ENCODE assay signal across 24 mouse cellular contexts in the genomic region with DNA sequence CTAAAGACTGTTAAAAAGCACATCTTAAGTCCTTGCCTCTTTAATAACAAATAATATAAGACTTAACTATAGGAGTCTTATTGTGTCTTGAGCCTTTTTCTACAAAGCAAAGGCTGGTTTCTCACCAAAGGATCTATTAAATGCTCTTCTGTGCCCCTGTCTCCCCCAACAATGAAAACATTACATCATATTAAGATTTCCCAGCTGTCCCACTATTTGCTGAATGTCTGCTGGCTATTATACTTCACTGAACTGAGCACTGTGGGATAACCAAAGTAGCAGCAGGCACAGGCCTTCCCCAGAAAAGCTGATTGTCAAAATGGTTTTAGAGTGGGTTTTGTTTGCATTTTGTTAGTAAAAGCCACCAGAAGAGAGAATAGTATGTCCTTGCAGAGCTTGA. TPM values are rescaled to one million over a fixed set of nuclear protein-coding genes. Genes with fewer than 3 reads are reported as not detected.
DNase-seq lines count a peak whose midpoint lies in the region; ATAC-seq and TF ChIP-seq lines count a peak whose summit lies in the region.
"Had no signal": no experiment of that assay in that cellular context is flagged by ENCODE, and none has a peak within 500 bp of the region (broad histone marks: within the 10 kb centered on the region; RNA-seq: fewer than 3 reads in every experiment).

No protein-coding gene starts in this region.

- ATAC-seq in forebrain, embryonic 12.5 days (ENCODE audit: low FRiP score), result peak; percentile 55; the same call in 1 of the 2 replicates
- ATAC-seq in forebrain, embryonic 15.5 days (replicated peaks), result no peak
- ATAC-seq in midbrain, embryonic 11.5 days (ENCODE audit: low FRiP score), result peak; percentile 83
- ATAC-seq in midbrain, postnatal 0 days (ENCODE audit: low FRiP score), result no peak
- peak; percentile 54; the same call in 1 of the 2 replicates for ATAC-seq in forebrain, embryonic 14.5 days
- ATAC-seq in megakaryocyte, adult 5-6 weeks (ENCODE audit: poor library complexity, severe bottlenecking), result no peak
- ATAC-seq: activated CD4-positive, CD25-positive, alpha-beta regulatory T cell, adult 4 months; CD4-positive, CD25-positive, alpha-beta regulatory T cell, adult 4 months; intestine, postnatal 0 days had no signal

- H3K4me1 ChIP-seq in forebrain, embryonic 12.5 days, result peaks cover 11% of the 10 kb centered on the region
- H3K4me1 ChIP-seq in forebrain, embryonic 15.5 days, result no peaks in the 10 kb centered on the region
- H3K4me1 ChIP-seq in midbrain, embryonic 11.5 days (ENCODE audit: control insufficient read depth, insufficient read depth, low read length), result peaks cover 2% of the 10 kb centered on the region; the same call in 1 of the 2 replicates
- no peaks in the 10 kb centered on the region for H3K4me1 ChIP-seq in midbrain, postnatal 0 days (ENCODE audit: insufficient read depth, low read length)
- no peaks in the 10 kb centered on the region; the same call in 1 of the 2 replicates for H3K4me1 ChIP-seq in forebrain, embryonic 14.5 days (ENCODE audit: control insufficient read depth, insufficient read depth, low read length)
- peaks cover 8% of the 10 kb centered on the region; the same call in 1 of the 2 replicates for H3K4me1 ChIP-seq in small intestine, adult 2 months (ENCODE audit: control insufficient read depth, insufficient read depth, insufficient read length, low read length)
- H3K4me1 ChIP-seq: hindbrain, embryonic 12.5 days; hindbrain, embryonic 15.5 days had no signal

- DNase-seq in midbrain, embryonic 11.5 days (ENCODE audit: low spot score, missing footprints), result no peak
- no peak for DNase-seq in midbrain, postnatal 0 days (ENCODE audit: low spot score)
- peak; percentile 20 for DNase-seq in forebrain, embryonic 14.5 days (ENCODE audit: low spot score)
- DNase-seq: adrenal gland, adult 8-10 months; adrenal gland, postnatal 25 days; cerebellum, adult 18-20 months; cerebellum, adult 9-10 months; cerebellum, postnatal 14 days; gastrocnemius, adult 2 months; gastrocnemius, postnatal 14 days; heart, adult 11 months had no signal

- no peak for TF ChIP-seq POLR2A in small intestine, adult 2 months (IDR thresholded peaks at IDR 0.05; ENCODE audit: low read depth, low read length)

- 0 out of 2 replicates have a peak, but pooled peaks cover 7% of the 10 kb centered on the region for H3K27me3 ChIP-seq in forebrain, embryonic 12.5 days
- no peaks in the 10 kb centered on the region for H3K27me3 ChIP-seq in forebrain, embryonic 15.5 days
- no peaks in the 10 kb centered on the region for H3K27me3 ChIP-seq in midbrain, embryonic 11.5 days (ENCODE audit: control insufficient read depth, insufficient read depth, low read length)
- no peaks in the 10 kb centered on the region for H3K27me3 ChIP-seq in midbrain, postnatal 0 days (ENCODE audit: insufficient read depth, low read length)
- no peaks in the 10 kb centered on the region for H3K27me3 ChIP-seq in forebrain, embryonic 14.5 days (replicated peaks; ENCODE audit: control insufficient read depth, insufficient read depth, low read length)
- H3K27me3 ChIP-seq in small intestine, adult 2 months (ENCODE audit: control insufficient read depth, insufficient read depth, low read length), result no peaks in the 10 kb centered on the region
- H3K27me3 ChIP-seq: embryonic facial prominence, embryonic 12.5 days; hindbrain, embryonic 12.5 days; hindbrain, embryonic 15.5 days had no signal

- no peaks in the 10 kb centered on the region for H3K36me3 ChIP-seq in forebrain, embryonic 12.5 days (replicated peaks)
- 0 out of 2 replicates have a peak, but pooled peaks cover 4% of the 10 kb centered on the region for H3K36me3 ChIP-seq in forebrain, embryonic 15.5 days
- no peaks in the 10 kb centered on the region for H3K36me3 ChIP-seq in midbrain, embryonic 11.5 days (ENCODE audit: control insufficient read depth, insufficient read depth, low read length)
- H3K36me3 ChIP-seq in midbrain, postnatal 0 days (ENCODE audit: insufficient read depth, low read length), result 0 out of 2 replicates have a peak, but pooled peaks cover 4% of the 10 kb centered on the region
- peaks cover 4% of the 10 kb centered on the region; the same call in 1 of the 2 replicates for H3K36me3 ChIP-seq in forebrain, embryonic 14.5 days (ENCODE audit: control insufficient read depth, insufficient read depth, low read length)
- H3K36me3 ChIP-seq in small intestine, adult 2 months (ENCODE audit: control insufficient read depth, insufficient read depth, low read length), result peaks cover 17% of the 10 kb centered on the region
- H3K36me3 ChIP-seq: embryonic facial prominence, embryonic 12.5 days; hindbrain, embryonic 12.5 days had no signal

- no peak overlapping the region for H3K4me3 ChIP-seq in forebrain, embryonic 12.5 days (replicated peaks)
- no peak overlapping the region for H3K4me3 ChIP-seq in forebrain, embryonic 15.5 days
- no peak overlapping the region for H3K4me3 ChIP-seq in midbrain, embryonic 11.5 days (ENCODE audit: low read depth, low read length)
- no peak overlapping the region for H3K4me3 ChIP-seq in midbrain, postnatal 0 days (ENCODE audit: low read depth, low read length)
- no peak overlapping the region for H3K4me3 ChIP-seq in forebrain, embryonic 14.5 days (ENCODE audit: low read depth, low read length)
- H3K4me3 ChIP-seq in small intestine, adult 2 months (ENCODE audit: low read depth, low read length), result no peak overlapping the region
- H3K4me3 ChIP-seq: embryonic facial prominence, embryonic 12.5 days; erythroblast, embryonic 14.5 days; gastrocnemius, adult 2 months; hindbrain, embryonic 12.5 days; hindbrain, embryonic 15.5 days had no signal

- H3K27ac ChIP-seq in forebrain, embryonic 12.5 days, result no peak overlapping the region
- no peak overlapping the region for H3K27ac ChIP-seq in forebrain, embryonic 15.5 days (replicated peaks)
- H3K27ac ChIP-seq in midbrain, embryonic 11.5 days (ENCODE audit: low read depth, low read length), result no peak overlapping the region; the same call in 1 of the 2 replicates
- no peak overlapping the region for H3K27ac ChIP-seq in midbrain, postnatal 0 days (ENCODE audit: low read depth, low read length)
- H3K27ac ChIP-seq in forebrain, embryonic 14.5 days (ENCODE audit: low read depth, low read length), result no peak overlapping the region
- peak overlapping the region; percentile 63; the same call in 1 of the 2 replicates for H3K27ac ChIP-seq in small intestine, adult 2 months (ENCODE audit: insufficient read depth, low read depth, low read length)
- H3K27ac ChIP-seq: embryonic facial prominence, embryonic 12.5 days; gastrocnemius, adult 2 months; hindbrain, embryonic 12.5 days; hindbrain, embryonic 15.5 days had no signal

- no peak for TF ChIP-seq CTCF in midbrain, postnatal 0 days (IDR thresholded peaks at IDR 0.05)
- TF ChIP-seq CTCF in small intestine, adult 2 months (IDR thresholded peaks at IDR 0.05; ENCODE audit: extremely low read depth, insufficient read length, insufficient replicate concordance, low read depth, low read length), result no peak

- H3K4me2 ChIP-seq in forebrain, embryonic 12.5 days, result no peak overlapping the region
- H3K4me2 ChIP-seq in forebrain, embryonic 15.5 days (replicated peaks), result no peak overlapping the region
- H3K4me2 ChIP-seq in midbrain, embryonic 11.5 days, result no peak overlapping the region
- no peak overlapping the region for H3K4me2 ChIP-seq in midbrain, postnatal 0 days (ENCODE audit: low read depth, low read length, poor library complexity, severe bottlenecking)
- no peak overlapping the region for H3K4me2 ChIP-seq in forebrain, embryonic 14.5 days (ENCODE audit: low read length)
- H3K4me2 ChIP-seq: embryonic facial prominence, embryonic 12.5 days; heart, embryonic 11.5 days; hindbrain, embryonic 12.5 days; hindbrain, embryonic 15.5 days had no signal

- no peaks in the 10 kb centered on the region for H3K9me3 ChIP-seq in forebrain, embryonic 12.5 days
- H3K9me3 ChIP-seq in forebrain, embryonic 15.5 days, result no peaks in the 10 kb centered on the region
- H3K9me3 ChIP-seq in midbrain, embryonic 11.5 days (ENCODE audit: control insufficient read depth, low read length), result no peaks in the 10 kb centered on the region
- no peaks in the 10 kb centered on the region for H3K9me3 ChIP-seq in midbrain, postnatal 0 days (ENCODE audit: low read length)
- H3K9me3 ChIP-seq in forebrain, embryonic 14.5 days (replicated peaks; ENCODE audit: control insufficient read depth, low read length), result no peaks in the 10 kb centered on the region
- H3K9me3 ChIP-seq: embryonic facial prominence, embryonic 12.5 days; hindbrain, embryonic 12.5 days; hindbrain, embryonic 15.5 days had no signal

- H3K9ac ChIP-seq in forebrain, embryonic 12.5 days, result no peak overlapping the region
- H3K9ac ChIP-seq in forebrain, embryonic 15.5 days (replicated peaks), result no peak overlapping the region
- H3K9ac ChIP-seq in midbrain, embryonic 11.5 days (ENCODE audit: low read length), result no peak overlapping the region
- no peak overlapping the region for H3K9ac ChIP-seq in midbrain, postnatal 0 days (replicated peaks; ENCODE audit: low read length, poor library complexity, severe bottlenecking)
- H3K9ac ChIP-seq in forebrain, embryonic 14.5 days (ENCODE audit: low read length), result no peak overlapping the region
- H3K9ac ChIP-seq: embryonic facial prominence, embryonic 12.5 days; hindbrain, embryonic 12.5 days; hindbrain, embryonic 15.5 days had no signal

RNA-seq across cellular contexts. Expression of a gene that starts 38.6 kb away (rescaled TPM):
- polyA plus RNA-seq in forebrain, embryonic 12.5 days (2016; fragmentation: Nextera tagmentation; extraction: Ambion mirVana), result 8.5 and 9.7 TPM in 2 replicates
- 3.2 and 4.4 TPM in 2 replicates for polyA plus RNA-seq in forebrain, embryonic 15.5 days (2015; fragmentation: Nextera tagmentation; extraction: Ambion mirVana)
- polyA plus RNA-seq in midbrain, embryonic 11.5 days (2014; fragmentation: Nextera tagmentation; extraction: Ambion mirVana), result 2.9 and 4.4 TPM in 2 replicates
- total RNA-seq in midbrain, postnatal 0 days (2014; rRNA removed), result 1.4 and 3.7 TPM in 2 replicates
- 0.43 and 0.44 TPM in 2 replicates for polyA plus RNA-seq in midbrain, postnatal 0 days (2015; fragmentation: Nextera tagmentation; extraction: Ambion mirVana)
- 4.1 and 5.9 TPM in 2 replicates for polyA plus RNA-seq in forebrain, embryonic 14.5 days (2014; fragmentation: Nextera tagmentation; extraction: Ambion mirVana)
- polyA plus RNA-seq in small intestine, adult 2 months (2012; rRNA removed), result 0.51 and 0.93 TPM in 2 replicates
- 0.14 TPM in 1 of 2 replicates, not detected in the other for total RNA-seq in megakaryocyte, adult 5-6 weeks (2015)
- not detected in 2 replicates for total RNA-seq in megakaryocyte, adult 5-6 weeks (2017)
- polyA plus RNA-seq: activated CD4-positive, CD25-positive, alpha-beta regulatory T cell, adult 4 months; CD4-positive, CD25-positive, alpha-beta regulatory T cell, adult 4 months; heart, embryonic 14.5 days; intestine, postnatal 0 days had no signal

Comparison
In these comparisons a context has a peak if more than half of its experiments do, and no peak if none do; other contexts are left out.
1. ATAC-seq: peak in forebrain, embryonic 12.5 days (single experiment), midbrain, embryonic 11.5 days (single experiment) and forebrain, embryonic 14.5 days (single experiment); none in forebrain, embryonic 15.5 days (single experiment), midbrain, postnatal 0 days (single experiment) and megakaryocyte, adult 5-6 weeks (single experiment).